Mouse (Mus musculus) lung, postnatal 0 days (tissue): ENCODE results near the gene Slc2a2.

Source experiments
- CTCF ChIP-seq: IDR thresholded peaks from 2 replicates; pipeline ENCODE4 v1.5.1; 2016; ENCODE audit warnings: antibody characterized with exemption, mild to moderate bottlenecking
- EP300 ChIP-seq: IDR thresholded peaks from 2 replicates; pipeline ENCODE4 v1.6.1; 2016; ENCODE audit warnings: antibody characterized with exemption, mild to moderate bottlenecking, control low read depth

DNA sequence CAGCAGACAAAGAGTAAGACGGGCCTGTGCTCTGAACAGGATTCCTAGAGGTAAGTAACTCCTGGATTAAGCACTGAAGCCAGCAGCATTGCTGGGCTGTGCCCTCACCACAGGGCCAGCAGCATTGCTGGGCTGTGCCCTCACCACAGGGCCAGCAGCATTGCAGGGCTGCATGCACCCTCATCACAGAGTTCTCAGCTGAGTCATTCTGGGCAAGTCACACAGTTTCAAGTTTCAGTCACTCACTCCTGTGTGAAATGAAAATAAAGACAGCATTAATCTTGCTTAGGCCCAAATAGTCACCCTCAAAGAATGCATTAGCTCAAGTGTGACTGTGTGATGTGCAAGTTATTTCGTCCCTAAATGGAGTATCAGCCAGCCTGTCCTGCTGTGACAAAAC, 37.0 kb downstream of the Slc2a2 start:
- no peak for TF ChIP-seq CTCF
- no peak for TF ChIP-seq EP300
